Mouse (Mus musculus) heart, embryonic 13.5 days (tissue): Measurements from ENCODE around the gene AC124108.1. TPM values are rescaled to one million over a fixed set of nuclear protein-coding genes. Genes with fewer than 3 reads are reported as not detected.
A peak's percentile ranks its signal among the peaks of the same experiment; 100 is the strongest.

Source experiments
- ATAC-seq: fragments of 200-750 bp; cut with Nextera tagmentation; 2 replicates; pipeline ENCODE4 v1.8.0; 2017; ENCODE audit warnings: moderate TSS enrichment; ENCODE audit not compliant: insufficient number of reproducible peaks, low FRiP score, low TSS enrichment; ENCODE audit errors: extremely low read depth
- H3K27ac ChIP-seq: fragments of 300-500 bp; sonication (generic); replicated peaks from 2 replicates; pipeline ENCODE4 v1.5.1; 2015; ENCODE audit warnings: moderate library complexity, mild to moderate bottlenecking, inconsistent platforms
- H3K27me3 ChIP-seq: fragments of 300-500 bp; sonication (generic); replicated peaks from 2 replicates; pipeline ENCODE4 v1.6.1; 2015; ENCODE audit warnings: mild to moderate bottlenecking, inconsistent platforms
- H3K36me3 ChIP-seq: fragments of 300-500 bp; sonication (generic); 2 replicates; pipeline ENCODE4 v1.6.1; 2015; ENCODE audit warnings: mild to moderate bottlenecking, inconsistent platforms
- H3K4me1 ChIP-seq: fragments of 300-500 bp; sonication (generic); 2 replicates; pipeline ENCODE4 v1.6.1; 2015; ENCODE audit warnings: inconsistent platforms
- H3K4me2 ChIP-seq: fragments of 300-500 bp; sonication (generic); 2 replicates; pipeline ENCODE4 v1.6.1; 2015; ENCODE audit warnings: inconsistent platforms, mild to moderate bottlenecking, moderate library complexity
- H3K4me3 ChIP-seq: fragments of 300-500 bp; sonication (generic); 2 replicates; pipeline ENCODE4 v1.5.1; 2015; ENCODE audit warnings: moderate library complexity, mild to moderate bottlenecking, inconsistent platforms
- H3K9ac ChIP-seq: fragments of 300-500 bp; sonication (generic); 2 replicates; pipeline ENCODE4 v1.6.1; 2015; ENCODE audit warnings: inconsistent platforms, mild to moderate bottlenecking, moderate library complexity
- H3K9me3 ChIP-seq: fragments of 300-500 bp; sonication (generic); 2 replicates; pipeline ENCODE4 v1.6.1; 2016; ENCODE audit warnings: inconsistent platforms
- WGBS: fragments of 180-500 bp; shearing (Covaris S2); methylation state at CpG from one replicate; pipeline ENCODE4 v1.1.7; 2015; ENCODE audit warnings: mixed read lengths; 5-methylcytosine and 5-hydroxymethylcytosine counted together
- polyA plus RNA-seq: library from polyadenylated mRNA; unstranded; fragments of >200 nt; fragmentation: Nextera tagmentation; extraction: Ambion mirVana; gene quantifications from 2 replicates; pipeline ENCODE4 v1.2.1, GENCODE M21; 2015

AC124108.1 gene
- 0.05 TPM in 1 of 2 replicates, not detected in the other for polyA plus RNA-seq

DNA sequence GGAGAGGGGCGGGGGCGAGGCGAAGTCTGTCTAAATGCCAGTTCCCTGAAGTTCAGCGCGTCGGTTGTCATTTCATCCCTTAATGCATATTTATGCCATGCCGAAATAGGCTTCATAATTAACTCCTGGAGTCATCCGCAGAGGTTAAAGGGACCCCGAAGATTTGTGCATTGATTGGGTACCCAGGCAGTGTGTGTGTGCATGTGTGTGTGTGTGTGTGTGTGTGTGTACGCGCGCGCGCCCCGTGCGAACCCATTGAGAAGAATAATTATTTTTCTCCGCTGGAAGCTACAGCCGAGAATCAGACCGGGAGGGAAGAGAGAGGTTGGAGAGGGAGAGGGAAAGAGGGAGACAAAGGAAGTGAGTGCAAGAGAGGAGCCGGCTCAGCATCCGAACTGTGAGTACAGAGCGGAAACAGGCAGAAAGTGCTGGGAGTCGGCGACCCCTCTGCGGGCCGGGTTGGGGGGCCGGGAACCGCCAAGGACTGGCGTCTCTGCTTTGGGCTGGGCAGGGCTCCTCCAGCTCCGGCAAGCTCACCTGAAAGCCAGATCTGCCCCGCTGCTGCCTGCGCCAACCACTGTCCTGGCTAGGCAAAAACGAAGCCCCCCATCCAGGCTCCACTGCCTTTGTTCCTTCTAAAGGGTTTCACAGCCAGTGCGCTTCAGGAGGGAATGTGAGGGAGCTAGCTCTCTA lies at the start of gene AC124108.1, which contains the start of gene Lemd1:
TSS of gene AC124108.1 (plus strand) at position 365 of the 693 bp plus-strand sequence.
TSS of gene Lemd1 (plus strand) at position 339 of the 693 bp plus-strand sequence.
- Histone ChIP-seq H3K36me3 (no peaks in the 10 kb centered on the region), H3K4me3 (peak within 1 kb of the TSS; percentile 65), H3K4me2 (peak within 1 kb of the TSS; percentile 97), H3K27me3 (peaks cover 97% of the 10 kb centered on the region), H3K9ac (peak within 1 kb of the TSS; percentile 75), H3K9me3 (no peaks in the 10 kb centered on the region), H3K4me1 (peaks cover 38% of the 10 kb centered on the region), H3K27ac (no peak within 1 kb of the TSS)
- WGBS = under 1% methylated on average over 34 of the region's 34 CpGs
- ATAC-seq = no peak

- Histone ChIP-seq H3K27ac (no peak overlapping the region), H3K4me3 (no peak overlapping the region), H3K4me2 (no peak overlapping the region), H3K27me3 (peaks cover 2% of the 10 kb centered on the region), H3K9me3 (no peaks in the 10 kb centered on the region), H3K4me1 (peaks cover 20% of the 10 kb centered on the region), H3K36me3 (no peaks in the 10 kb centered on the region), H3K9ac (no peak overlapping the region)
- WGBS = 66% methylated on average over 13 of the region's 13 CpGs
- no peak for ATAC-seq
These were observed 49.5 kb upstream of the AC124108.1 start for GRCm38 (mm10) chr1:132141753-132142152.

- H3K27me3 ChIP-seq = peaks cover 2% of the 10 kb centered on the region
- no peak overlapping the region for H3K9ac ChIP-seq
- H3K36me3 ChIP-seq = no peaks in the 10 kb centered on the region
- no peak overlapping the region for H3K4me3 ChIP-seq
- no peaks in the 10 kb centered on the region for H3K9me3 ChIP-seq
- 56% methylated on average over 5 of the region's 5 CpGs for WGBS
- no peak overlapping the region for H3K27ac ChIP-seq
- H3K4me2 ChIP-seq = no peak overlapping the region
- peaks cover 15% of the 10 kb centered on the region for H3K4me1 ChIP-seq
- no peak for ATAC-seq
These were observed 48.2 kb upstream of the AC124108.1 start for GRCm38 (mm10) chr1:132143079-132143478.

DNA sequence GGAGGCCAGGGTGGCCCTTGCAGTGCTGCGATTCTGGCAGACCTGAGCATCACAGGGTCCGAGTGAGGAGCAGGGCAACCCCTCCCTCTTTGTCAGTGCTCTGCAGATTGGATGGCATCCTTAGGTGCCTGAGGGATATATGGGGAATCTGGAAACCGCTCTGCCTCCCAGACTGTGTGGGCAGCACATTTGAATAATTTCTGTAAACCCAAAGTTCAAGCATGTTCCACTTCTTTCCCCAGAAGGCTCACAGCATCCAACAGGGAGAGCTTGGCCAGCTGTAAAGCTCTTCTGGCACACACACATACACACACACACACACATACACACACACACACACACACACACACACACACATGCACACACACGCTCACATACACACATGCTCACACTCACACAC lies 47.5 kb upstream of the AC124108.1 start:
- 67% methylated on average over 4 of the region's 4 CpGs for WGBS
- Histone ChIP-seq H3K27me3 (peaks cover 2% of the 10 kb centered on the region), H3K27ac (no peak overlapping the region), H3K4me3 (no peak overlapping the region), H3K4me2 (no peak overlapping the region), H3K9me3 (no peaks in the 10 kb centered on the region), H3K36me3 (no peaks in the 10 kb centered on the region), H3K4me1 (peaks cover 8% of the 10 kb centered on the region), H3K9ac (no peak overlapping the region)
- no peak for ATAC-seq

GRCm38 (mm10) chr1:132144223-132144622 lies 47.0 kb upstream of the AC124108.1 start:
- no peaks in the 10 kb centered on the region for H3K9me3 ChIP-seq
- no peak overlapping the region for H3K27ac ChIP-seq
- no peak overlapping the region for H3K4me3 ChIP-seq
- H3K36me3 ChIP-seq = no peaks in the 10 kb centered on the region
- no peak for ATAC-seq
- H3K4me1 ChIP-seq = peaks cover 6% of the 10 kb centered on the region
- H3K27me3 ChIP-seq = peaks cover 2% of the 10 kb centered on the region
- no peak overlapping the region for H3K9ac ChIP-seq
- 51% methylated on average over 2 of the region's 2 CpGs for WGBS
- no peak overlapping the region for H3K4me2 ChIP-seq

GRCm38 (mm10) chr1:132144837-132145236 lies 46.4 kb upstream of the AC124108.1 start:
- peaks cover 2% of the 10 kb centered on the region for H3K27me3 ChIP-seq
- no peak overlapping the region for H3K9ac ChIP-seq
- no peak overlapping the region for H3K4me2 ChIP-seq
- no peak overlapping the region for H3K4me3 ChIP-seq
- no peak for ATAC-seq
- no peaks in the 10 kb centered on the region for H3K9me3 ChIP-seq
- H3K27ac ChIP-seq = no peak overlapping the region
- WGBS = 69% methylated on average over 3 of the region's 3 CpGs
- no peaks in the 10 kb centered on the region for H3K36me3 ChIP-seq
- peaks cover 7% of the 10 kb centered on the region for H3K4me1 ChIP-seq

- Histone ChIP-seq H3K4me3 (no peak overlapping the region), H3K9me3 (no peaks in the 10 kb centered on the region), H3K4me1 (peaks cover 18% of the 10 kb centered on the region), H3K9ac (no peak overlapping the region), H3K27me3 (peaks cover 2% of the 10 kb centered on the region), H3K27ac (no peak overlapping the region), H3K4me2 (no peak overlapping the region), H3K36me3 (no peaks in the 10 kb centered on the region)
- no peak for ATAC-seq
- WGBS = 82% methylated on average over 8 of the region's 8 CpGs
These were observed 45.1 kb upstream of the AC124108.1 start for GRCm38 (mm10) chr1:132145973-132146685.

DNA sequence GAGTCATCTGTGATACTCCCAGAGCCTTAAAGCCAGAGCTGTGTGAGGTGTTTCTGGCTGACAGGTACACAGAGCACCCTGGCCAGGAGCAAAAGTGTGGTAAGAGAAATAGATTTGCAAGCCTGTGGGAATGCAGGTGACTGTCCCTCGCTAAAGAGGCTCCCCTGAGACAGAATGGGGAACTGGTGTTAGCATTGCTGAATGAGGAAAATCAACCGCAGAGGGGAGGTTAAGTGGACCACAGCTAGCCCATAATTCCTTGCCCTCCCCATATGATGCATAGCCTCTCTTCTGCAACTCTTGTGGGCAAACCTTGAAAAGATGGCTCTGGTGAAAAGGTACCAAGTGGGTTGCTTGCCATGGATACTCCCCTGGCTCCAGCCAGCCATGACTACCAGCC lies 41.8 kb upstream of the AC124108.1 start:
- no peak for ATAC-seq
- Histone ChIP-seq H3K4me1 (peaks cover 42% of the 10 kb centered on the region), H3K4me3 (no peak overlapping the region), H3K4me2 (no peak overlapping the region), H3K27ac (peak overlapping the region; percentile 55; the same call in 1 of the 2 replicates), H3K9ac (no peak overlapping the region), H3K9me3 (no peaks in the 10 kb centered on the region), H3K27me3 (no peaks in the 10 kb centered on the region; the same call in 1 of the 2 replicates), H3K36me3 (no peaks in the 10 kb centered on the region)
- WGBS = 76% methylated on average over 2 of the region's 2 CpGs

GRCm38 (mm10) chr1:132150171-132150570 lies 41.1 kb upstream of the AC124108.1 start:
- no peaks in the 10 kb centered on the region for H3K36me3 ChIP-seq
- H3K9me3 ChIP-seq = no peaks in the 10 kb centered on the region
- H3K27me3 ChIP-seq = no peaks in the 10 kb centered on the region; the same call in 1 of the 2 replicates
- peaks cover 42% of the 10 kb centered on the region for H3K4me1 ChIP-seq
- no peak overlapping the region for H3K4me3 ChIP-seq
- 4% methylated on average over 1 of the region's 1 CpGs for WGBS
- H3K27ac ChIP-seq = peak overlapping the region; percentile 55; the same call in 1 of the 2 replicates
- ATAC-seq = no peak
- no peak overlapping the region for H3K4me2 ChIP-seq
- 0 out of 2 replicates have a peak overlapping the region, but pooled peaks have one; percentile 3 for H3K9ac ChIP-seq

GRCm38 (mm10) chr1:132150817-132151601 lies 40.2 kb upstream of the AC124108.1 start:
- Histone ChIP-seq H3K4me2 (0 out of 2 replicates have a peak overlapping the region, but pooled peaks have one; percentile 7), H3K9me3 (no peaks in the 10 kb centered on the region), H3K27me3 (no peaks in the 10 kb centered on the region; the same call in 1 of the 2 replicates), H3K36me3 (no peaks in the 10 kb centered on the region), H3K27ac (no peak overlapping the region), H3K4me1 (peaks cover 42% of the 10 kb centered on the region), H3K4me3 (no peak overlapping the region), H3K9ac (peak overlapping the region; percentile 12; the same call in 1 of the 2 replicates)
- ATAC-seq = no peak
- WGBS = 62% methylated on average over 15 of the region's 15 CpGs

DNA sequence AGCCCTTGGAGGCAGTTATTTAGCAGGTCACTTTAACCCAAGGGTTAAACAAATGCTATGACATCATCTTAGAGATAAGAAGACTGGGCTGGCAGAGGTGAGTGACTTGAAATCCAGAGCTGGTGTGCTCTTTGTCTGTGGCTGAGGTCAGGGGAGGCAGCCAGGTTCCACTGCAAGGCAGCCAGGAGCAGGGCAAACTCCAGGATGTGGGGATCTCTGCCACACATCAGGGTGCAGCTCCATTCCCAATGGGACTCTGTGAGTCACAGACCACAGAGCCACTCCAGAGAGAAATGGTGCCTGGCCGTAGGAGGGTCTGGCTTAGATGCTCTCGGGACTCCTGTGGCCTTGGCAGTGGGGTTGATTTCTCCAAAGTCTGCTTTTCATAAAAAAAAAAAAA lies 39.3 kb upstream of the AC124108.1 start:
- Histone ChIP-seq H3K27ac (0 out of 2 replicates have a peak overlapping the region, but pooled peaks have one; percentile 20), H3K9ac (peak overlapping the region; percentile 12; the same call in 1 of the 2 replicates), H3K9me3 (no peaks in the 10 kb centered on the region), H3K4me1 (peaks cover 42% of the 10 kb centered on the region), H3K4me2 (0 out of 2 replicates have a peak overlapping the region, but pooled peaks have one; percentile 7), H3K27me3 (no peaks in the 10 kb centered on the region), H3K36me3 (no peaks in the 10 kb centered on the region), H3K4me3 (no peak overlapping the region)
- ATAC-seq = 0 out of 2 replicates have a peak, but pooled peaks have one; percentile 16
- WGBS = 60% methylated on average over 2 of the region's 2 CpGs
